Mouse (Mus musculus) c-Kit-negative CD71-positive TER-119-positive erythroid progenitor cells, embryonic 14.5 days (primary cell): Measurements from ENCODE around the gene Enc1.
"Not testable (repeated sequence)": the region's sequence is repeated elsewhere in the genome, so short reads cannot be mapped to it uniquely, and the experiment has no call there.

ENCODE experiments used
- DNase-seq: peaks from one replicate; pipeline ENCODE4 v3.0.0-alpha.2; 2013; ENCODE audit warnings: low read depth, low spot score

Gene Enc1

DNA sequence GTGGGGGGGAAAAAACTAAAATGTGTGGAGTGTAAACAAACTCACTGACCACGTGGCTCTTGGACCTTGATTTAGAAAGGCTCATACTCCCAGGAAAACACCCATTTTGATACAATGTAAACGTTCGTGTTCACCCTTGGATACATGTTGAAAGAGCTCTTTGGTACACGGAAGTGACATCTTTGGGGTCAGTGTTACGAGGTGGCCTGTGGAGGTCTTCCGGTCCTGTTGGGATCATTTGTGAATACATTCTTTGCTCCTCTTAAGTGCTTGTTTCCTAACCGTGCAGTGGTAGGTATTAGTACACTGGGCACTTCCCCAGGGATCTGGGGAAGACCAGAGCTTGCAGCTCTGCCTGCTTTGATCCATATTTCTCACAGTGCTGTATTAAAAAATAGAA is 10.8 kb downstream of the Enc1 start:
- DNase-seq, result no peak

DNA sequence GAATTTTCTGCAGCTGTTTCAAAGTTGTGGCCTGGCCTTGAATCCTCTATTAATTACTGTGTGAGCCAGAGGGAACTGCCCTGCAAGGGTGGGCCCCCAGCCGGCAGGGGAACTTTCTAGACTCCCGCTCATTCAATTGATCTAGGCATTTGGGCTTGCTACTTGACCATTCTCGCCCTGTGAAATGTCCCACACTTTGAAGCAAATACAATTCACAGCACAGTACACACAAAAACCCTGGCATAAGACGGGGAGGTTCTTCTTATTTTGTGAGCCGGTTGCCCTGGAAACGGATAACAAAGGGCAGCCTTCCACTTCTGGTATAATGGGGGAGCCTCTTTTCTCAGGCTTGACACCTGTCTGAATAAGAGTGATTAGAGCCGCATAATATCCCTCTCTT is 11.6 kb downstream of the Enc1 start:
- DNase-seq, result no peak

- DNase-seq, result no peak
These were observed 12.6 kb downstream of the Enc1 start for GRCm38 (mm10) chr13:97253418-97253981.

DNA sequence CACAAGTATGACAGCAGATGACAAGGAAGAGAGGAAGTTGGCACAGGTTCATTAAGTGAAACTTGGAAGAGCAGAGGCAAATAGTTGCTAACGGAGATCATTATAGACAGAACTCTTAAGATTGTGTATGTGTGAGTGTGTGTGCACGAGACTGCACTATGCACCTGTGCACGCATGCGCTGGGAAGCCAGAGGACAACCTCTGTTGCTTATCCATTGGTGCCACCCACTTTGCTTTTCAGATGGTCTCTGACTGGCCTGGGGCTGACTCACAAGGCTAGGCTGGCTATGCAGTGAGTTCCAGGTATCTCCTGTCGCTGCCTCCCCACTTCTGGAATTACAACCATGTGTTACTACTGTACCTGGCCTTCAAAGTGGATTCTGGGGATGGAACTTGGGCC is 13.1 kb downstream of the Enc1 start:
- no peak for DNase-seq

DNA sequence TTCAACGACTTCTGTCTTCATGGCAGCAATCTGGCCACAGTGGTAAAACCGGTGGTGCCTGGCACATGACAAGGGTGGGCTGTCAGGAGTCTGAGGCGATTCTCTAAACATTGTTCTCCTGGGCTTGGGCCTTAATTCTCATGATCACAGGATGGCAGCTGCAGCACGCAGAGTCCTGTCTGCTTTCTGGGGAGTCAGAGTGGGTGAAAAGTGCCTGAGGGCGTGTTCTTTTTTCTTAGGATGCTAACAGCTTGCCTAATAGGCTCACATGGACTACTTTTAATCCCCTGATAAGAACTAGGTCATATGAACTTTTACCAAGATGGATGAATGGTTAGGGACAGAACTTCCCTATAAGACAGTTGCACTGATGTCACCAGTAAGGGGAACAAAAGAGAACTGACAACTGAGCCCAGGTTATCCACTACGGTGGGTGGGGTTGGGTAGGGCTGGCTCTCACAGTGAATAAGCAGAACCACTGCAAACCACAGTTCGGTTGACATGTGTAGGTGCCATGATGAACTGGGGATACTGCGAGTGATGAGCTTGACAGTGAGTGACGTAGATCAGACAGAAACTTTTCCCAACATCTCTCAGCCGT is 13.8 kb downstream of the Enc1 start:
- DNase-seq, result no peak

DNA sequence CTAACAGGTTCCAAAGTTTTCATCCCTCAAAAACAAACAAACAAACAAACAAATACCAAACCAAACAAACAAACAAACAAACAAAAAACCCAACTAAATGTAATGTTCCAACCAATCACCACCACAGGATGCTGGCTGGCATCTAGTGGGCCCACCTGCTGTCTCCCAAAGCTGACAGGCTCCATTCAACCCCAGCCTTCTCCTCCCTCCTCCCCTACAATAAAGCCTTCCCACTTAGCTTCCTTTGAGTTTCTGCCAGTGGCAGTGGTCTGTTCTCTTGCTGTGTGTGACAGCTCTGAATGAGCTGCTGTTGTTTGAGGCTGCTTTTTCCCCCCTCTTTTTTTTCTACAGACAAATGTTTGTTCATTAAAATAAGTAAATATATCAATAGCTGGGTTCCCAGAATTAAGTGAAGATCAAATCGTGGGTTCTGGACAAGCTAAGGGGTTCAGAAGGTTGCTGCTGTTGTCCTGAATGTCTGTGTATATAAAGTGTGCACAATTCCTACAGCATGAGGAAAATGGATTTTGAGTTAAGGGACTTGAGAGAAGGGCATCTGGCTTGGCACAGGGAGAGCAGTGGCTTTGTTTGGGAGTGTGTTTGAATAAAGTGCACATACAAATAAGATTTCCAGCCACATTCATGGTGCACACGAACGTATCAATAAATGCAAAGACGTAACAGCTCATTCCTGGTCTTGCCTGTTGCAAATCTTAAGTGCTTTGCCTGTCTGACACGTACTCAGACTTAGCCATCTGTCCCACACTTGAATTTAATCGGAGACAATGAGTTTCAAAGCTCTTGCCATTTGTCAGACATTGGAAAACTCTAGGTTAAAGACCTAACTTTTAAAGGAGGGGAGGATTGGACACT is 15.3 kb downstream of the Enc1 start:
- DNase-seq, result no peak

- no peak for DNase-seq
These were observed 16.0 kb downstream of the Enc1 start for GRCm38 (mm10) chr13:97256849-97257379.

GRCm38 (mm10) chr13:97259271-97259670 is 18.4 kb downstream of the Enc1 start:
- no peak for DNase-seq

GRCm38 (mm10) chr13:97260456-97261180 is 19.7 kb downstream of the Enc1 start:
- no peak for DNase-seq

DNA sequence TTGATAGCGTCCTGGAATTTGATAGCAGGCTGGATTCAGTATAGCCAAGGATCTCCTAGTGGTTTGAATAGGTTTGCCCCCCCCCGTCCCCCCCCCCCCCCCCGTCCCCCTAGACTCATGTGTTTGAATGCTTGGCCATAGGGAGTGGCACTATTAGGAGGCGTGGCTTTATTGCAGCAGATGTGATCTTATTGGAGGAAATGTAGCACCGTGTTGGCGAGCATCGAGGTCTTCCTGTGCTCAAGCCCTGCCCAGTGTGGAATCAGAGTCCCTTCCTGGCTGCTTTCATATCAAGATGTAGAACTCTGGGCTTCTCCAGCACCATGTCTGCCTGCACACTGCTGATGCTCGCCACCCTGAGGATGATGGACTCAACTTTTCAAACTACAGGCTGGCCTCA is 20.6 kb downstream of the Enc1 start:
- DNase-seq, result no peak

- no peak for DNase-seq
These were observed 21.8 kb downstream of the Enc1 start for GRCm38 (mm10) chr13:97262676-97263075.

DNA sequence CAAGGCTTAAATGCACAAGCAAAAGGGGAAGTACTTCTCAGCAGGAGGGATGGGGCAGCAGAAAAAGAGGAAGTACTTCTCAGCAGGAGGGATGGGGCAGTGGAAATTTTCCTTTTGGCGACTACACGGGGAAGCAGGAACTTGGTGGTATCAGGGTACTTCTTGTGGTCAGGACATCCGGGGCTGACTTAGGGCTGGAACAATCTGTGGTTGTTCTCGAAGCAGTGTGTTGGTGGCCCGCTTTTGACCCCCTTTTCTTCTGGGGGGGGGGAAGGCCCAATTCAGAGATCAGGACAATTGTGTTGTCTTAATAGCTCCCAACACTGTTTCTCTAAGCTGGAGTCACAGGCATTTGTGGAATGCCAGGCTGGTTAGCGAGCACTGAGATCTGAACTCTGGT is 24.6 kb downstream of the Enc1 start:
- DNase-seq, result not testable (repeated sequence)

DNA sequence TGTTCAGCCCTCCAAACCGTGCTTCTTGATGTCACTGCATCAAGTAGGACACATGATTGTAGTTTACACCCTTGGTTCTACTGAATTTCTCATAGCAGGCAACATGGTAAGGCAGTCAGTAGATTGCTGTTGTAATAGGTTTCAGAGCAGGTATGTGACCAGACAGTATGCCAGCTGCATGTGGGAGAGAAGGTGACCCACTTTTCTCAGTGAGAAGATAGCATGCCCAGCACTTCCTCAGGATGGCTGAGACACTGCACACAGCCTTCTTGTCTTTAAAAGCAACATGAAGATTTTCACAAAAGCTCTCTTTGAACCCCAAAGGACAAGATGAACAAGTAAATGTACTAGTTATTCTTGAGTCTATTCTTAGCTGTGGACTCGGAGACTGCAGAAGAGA is 29.8 kb downstream of the Enc1 start:
- DNase-seq, result no peak

GRCm38 (mm10) chr13:97271641-97272040 is 30.7 kb downstream of the Enc1 start:
- DNase-seq, result no peak

DNA sequence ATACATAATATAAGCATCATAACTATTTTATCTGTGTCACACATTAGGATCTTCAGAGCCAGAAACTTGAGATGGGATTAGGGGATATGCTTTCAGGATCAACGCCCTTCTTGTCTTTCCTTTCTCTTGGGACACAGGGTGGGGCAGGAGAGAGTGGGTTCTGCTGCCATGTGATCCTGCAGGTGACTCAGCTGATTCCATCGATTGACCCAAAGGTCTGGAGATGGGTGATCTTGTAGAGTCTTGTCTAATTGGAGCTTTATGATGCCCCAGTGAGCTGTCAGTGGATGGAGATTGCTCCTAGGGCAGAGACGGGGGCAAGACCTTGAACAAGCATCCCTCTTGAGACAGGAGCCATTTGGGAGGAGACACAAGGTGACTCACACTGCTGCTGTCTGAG is 33.9 kb downstream of the Enc1 start:
- no peak for DNase-seq

GRCm38 (mm10) chr13:97275482-97275881 is 34.6 kb downstream of the Enc1 start:
- no peak for DNase-seq

DNA sequence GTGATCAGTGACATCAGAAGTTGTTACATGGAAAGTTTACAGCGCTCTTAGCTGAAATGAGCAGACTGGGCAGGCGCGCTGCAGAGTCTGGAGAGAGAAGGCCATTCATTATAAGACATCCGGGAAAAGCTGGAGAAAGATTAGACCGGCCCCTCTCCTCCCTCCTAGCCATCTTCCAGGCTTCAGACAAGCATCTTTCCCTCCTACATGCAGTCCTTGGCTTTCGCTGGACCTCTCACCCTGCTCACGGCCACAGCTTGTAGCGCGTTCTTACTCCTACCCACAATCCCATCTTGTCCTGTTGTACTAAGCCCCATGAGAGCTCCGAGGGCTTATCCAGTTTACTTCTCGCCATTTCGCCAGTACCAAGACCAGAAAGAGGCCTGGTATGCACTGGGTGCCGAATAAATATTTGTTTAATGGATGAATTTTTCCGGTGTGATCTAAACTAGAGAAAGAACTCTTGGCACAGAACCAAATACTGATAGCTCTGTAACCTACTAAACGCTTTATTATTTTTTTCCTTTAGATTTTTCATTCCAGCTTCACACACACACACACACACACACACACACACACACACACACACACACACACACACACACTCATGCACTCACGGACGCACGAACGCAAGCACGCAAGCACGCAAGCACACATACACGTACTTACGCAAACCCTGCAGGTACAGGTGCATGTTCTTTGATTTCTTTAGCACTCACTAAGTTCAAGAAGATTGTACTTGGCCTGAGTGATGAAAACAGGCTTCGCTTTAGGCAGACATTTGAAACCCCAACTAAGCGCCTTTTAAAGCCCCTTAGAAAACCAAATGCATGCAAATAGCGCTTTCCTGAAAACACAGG is 41.4 kb downstream of the Enc1 start:
- DNase-seq, result no peak

GRCm38 (mm10) chr13:97282911-97283281 is 42.0 kb downstream of the Enc1 start:
- DNase-seq, result no peak

DNA sequence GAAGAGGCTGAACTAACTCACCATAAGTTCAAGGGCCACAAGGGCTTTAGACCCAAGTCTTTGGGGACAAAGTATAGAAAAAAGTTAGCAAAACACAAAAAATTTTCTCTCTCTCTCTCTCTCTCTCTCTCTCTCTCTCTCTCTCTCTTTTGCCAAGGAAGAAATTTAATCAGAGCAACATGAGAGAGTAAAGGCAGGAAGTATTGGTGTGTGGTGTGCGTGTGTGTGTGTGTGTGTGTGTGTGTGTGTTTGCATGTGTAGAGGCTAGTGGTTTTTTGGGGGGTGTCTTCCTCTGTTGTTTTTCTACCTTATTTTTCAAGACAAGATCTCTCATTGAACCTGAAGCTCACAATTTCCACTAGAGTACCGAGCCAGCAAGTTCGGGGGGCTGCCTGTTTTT is 46.1 kb downstream of the Enc1 start:
- DNase-seq, result no peak

GRCm38 (mm10) chr13:97290747-97291146 is 49.8 kb downstream of the Enc1 start:
- DNase-seq, result no peak

DNA sequence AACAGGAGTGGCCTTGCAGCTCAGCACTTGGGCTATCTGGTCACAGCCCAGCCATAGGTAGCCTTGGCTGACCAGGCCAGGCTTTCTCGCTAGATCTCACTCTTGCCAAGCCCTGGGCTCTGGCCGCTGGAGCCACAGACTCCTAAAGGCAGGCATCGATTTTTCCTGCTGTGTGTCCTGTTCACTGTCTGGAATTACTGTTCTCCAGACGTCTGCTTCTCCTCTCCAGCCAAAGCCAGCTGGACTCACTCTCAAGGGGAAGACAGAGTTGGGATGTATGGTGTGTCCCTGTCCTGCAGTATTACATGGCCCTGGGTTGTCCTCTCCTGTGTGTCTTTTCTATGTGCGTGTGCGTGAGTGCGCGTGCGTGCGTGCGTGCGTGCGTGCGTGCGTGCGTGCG is 50.4 kb downstream of the Enc1 start:
- DNase-seq, result no peak
